Mouse (Mus musculus) spleen, embryonic (tissue): ENCODE measurements around the gene Vwa5a.

Experiments used
- CTCF ChIA-PET: fragments of 350-600 bp; sonication (Branson Sonifier 250); formaldehyde crosslinking; loops from one replicate; lab custom pipeline; 2022; lab: Charles Lee

Gene Vwa5a

DNA sequence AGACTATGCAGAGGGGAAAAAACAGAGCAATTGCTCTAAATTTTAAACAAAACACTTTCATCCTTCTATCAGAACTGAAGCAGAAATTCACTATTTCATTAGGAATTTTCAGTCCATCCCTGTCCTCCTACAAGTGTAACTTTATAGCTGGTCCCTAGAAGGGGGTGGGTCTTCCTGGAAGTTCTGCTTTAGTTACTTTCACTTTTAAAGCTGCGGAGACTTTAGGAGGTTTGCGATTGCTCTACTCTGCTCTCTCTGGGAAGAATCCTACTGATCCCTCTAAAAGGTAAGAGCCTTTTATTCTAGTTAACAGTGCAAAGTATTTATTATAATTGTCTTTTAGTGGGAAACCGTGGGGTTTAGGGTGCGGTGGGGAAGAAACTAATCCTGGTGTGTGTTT is at the start of gene Vwa5a:
Gene Vwa5a, plus strand, starts transcription at position 167 of the 400 bp plus-strand sequence.
- CTCF ChIA-PET: no interaction called here

DNA sequence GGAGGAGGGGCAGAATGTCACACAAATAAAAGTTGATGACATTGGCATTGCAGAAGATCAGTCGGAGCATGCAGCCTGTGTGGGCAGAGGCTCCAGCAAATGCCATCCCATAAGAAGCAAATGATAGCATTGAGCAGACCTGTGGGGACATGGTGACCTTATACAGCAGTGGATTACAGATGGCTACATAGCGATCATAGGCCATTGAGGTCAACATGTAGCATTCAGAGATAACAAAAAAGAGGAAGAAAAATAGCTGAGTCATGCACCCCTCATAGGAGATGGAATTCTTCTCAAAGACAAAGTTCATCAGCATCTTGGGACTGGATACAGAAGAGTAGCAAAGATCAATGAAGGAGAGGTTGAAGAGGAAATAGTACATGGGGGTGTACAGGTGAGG is 45.2 kb upstream of the Vwa5a start:
- CTCF ChIA-PET: no interaction called here

GRCm38 (mm10) chr9:38674501-38674900 is 43.6 kb upstream of the Vwa5a start, which contains the start of gene Olfr918:
TSS of gene Olfr918 (minus strand) at chr9:38674601.
- CTCF ChIA-PET: no interaction called here

DNA sequence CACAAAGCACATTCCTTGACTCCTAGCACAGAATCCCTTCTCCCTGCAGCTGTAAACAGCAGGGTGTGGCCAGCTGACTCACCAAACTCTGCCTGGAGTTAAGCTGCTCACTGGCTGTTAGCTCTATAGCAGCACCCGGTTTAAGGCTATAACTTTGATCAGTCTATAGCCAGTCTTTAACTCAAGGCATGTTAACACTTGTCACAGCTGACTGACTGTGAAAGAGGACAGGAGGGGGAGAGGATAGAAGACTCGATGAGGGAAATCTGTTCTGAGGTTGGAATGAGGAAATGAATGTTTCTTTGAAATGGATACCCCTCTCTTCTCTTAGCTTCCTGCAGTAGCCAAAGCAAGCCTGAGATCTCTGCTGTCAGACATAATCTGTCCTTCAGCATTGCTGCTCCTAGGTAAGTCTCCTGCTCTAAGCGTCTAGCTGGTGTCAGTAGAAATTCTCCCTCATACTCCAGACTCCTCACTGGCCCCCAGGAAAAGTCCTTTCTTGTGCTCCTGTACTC is 916 bp downstream of the Vwa5a start:
- CTCF ChIA-PET: no interaction called here

GRCm38 (mm10) chr9:38724044-38724443 is 6.0 kb downstream of the Vwa5a start:
- CTCF ChIA-PET: no interaction called here

DNA sequence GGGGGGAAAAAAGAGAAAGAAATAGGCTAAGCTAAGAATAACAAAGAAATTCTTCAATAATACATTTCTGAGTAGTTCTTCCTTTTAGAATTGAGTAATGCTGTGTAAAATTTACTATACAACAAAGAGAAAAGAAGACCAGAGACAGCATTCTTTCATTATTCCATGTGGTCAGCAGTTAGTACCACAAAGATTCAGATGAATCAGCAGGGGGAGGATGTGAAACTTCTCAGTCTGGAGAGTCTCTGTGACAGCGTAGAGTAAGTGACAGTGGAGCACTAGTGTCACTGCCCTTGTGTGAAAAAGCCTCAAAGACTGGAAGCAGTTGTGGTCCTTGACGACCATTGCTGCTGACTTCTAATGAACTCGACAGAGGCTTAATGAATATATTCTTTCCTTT is 10.2 kb downstream of the Vwa5a start:
- CTCF ChIA-PET: no interaction called here

- CTCF ChIA-PET: no interaction called here
These were observed 23.3 kb downstream of the Vwa5a start for GRCm38 (mm10) chr9:38741408-38741807.

- CTCF ChIA-PET: interaction anchor here (0.6 kb wide), 1 partner anchor 13 kb away, joined by 3 read pairs; no protein-coding TSS in a partner anchor
These were observed 26.7 kb downstream of the Vwa5a start for GRCm38 (mm10) chr9:38744619-38745315.

- CTCF ChIA-PET: no interaction called here
These were observed 33.9 kb downstream of the Vwa5a start, which contains the start of gene Olfr920 for GRCm38 (mm10) chr9:38751999-38752398. TSS of gene Olfr920 (plus strand) at chr9:38752299.

GRCm38 (mm10) chr9:38772768-38773167 is 54.7 kb downstream of the Vwa5a start, which contains the start of gene Olfr921:
TSS of gene Olfr921 (plus strand) at chr9:38773068.
- CTCF ChIA-PET: no interaction called here

GRCm38 (mm10) chr9:38792689-38793088 is 74.6 kb downstream of the Vwa5a start:
- CTCF ChIA-PET: no interaction called here
